Mouse (Mus musculus) mature B cell (primary cell): ENCODE results near the gene Slc8a1.

ENCODE experiments used
- in situ Hi-C: fragments of 300-500 bp; cut with MboI; formaldehyde crosslinking; loops from 2 replicates; pipeline ENCODE4 v1.14.3; 2019

Slc8a1 gene

GRCm38 (mm10) chr17:81738311-81738755 is at the start of gene Slc8a1:
Gene Slc8a1, minus strand, starts transcription at chr17:81738377.
- in situ Hi-C loops: no loop called here

- in situ Hi-C loops: no loop called here
Measured at GRCm38 (mm10) chr17:81787350-81787749, 49.2 kb upstream of the Slc8a1 start.

DNA sequence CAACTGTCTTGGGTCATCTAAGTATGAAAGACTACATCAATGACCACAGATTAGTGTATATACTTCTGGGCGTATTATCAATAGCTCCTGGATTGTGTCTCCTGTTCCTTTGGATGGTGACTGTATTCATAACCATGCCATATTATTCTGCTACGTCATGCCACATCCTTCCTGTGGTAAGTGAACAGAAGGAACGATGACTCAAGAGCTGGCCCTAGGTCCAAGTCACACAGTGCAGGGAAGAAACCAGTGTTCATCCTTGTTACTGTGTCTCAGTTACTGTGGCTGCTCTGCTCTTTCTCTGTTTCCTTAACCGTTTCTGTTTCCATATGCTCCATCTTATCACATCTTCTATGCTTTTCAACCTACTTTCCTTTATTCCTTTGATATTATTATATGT is 44.1 kb upstream of the Slc8a1 start:
- in situ Hi-C loops: no loop called here

DNA sequence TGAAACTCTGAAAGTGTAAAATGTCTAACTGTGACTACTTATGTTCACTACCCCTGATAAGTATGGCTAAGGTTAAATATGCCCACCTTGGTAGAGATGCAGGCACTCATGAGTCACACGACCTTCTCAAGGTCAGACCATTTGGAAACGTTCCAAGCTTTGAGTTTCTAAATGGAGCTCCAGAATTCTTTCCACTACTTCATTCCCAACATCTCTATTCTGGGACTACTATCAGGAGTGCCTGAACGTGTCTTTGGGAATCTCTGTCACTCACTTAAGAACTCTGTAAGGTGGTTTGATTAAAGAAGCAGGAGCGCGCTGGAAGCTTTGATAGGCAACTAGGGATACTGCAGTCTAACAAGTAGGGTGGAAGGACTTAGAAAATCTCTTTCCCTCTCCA is 43.3 kb upstream of the Slc8a1 start:
- in situ Hi-C loops: no loop called here

DNA sequence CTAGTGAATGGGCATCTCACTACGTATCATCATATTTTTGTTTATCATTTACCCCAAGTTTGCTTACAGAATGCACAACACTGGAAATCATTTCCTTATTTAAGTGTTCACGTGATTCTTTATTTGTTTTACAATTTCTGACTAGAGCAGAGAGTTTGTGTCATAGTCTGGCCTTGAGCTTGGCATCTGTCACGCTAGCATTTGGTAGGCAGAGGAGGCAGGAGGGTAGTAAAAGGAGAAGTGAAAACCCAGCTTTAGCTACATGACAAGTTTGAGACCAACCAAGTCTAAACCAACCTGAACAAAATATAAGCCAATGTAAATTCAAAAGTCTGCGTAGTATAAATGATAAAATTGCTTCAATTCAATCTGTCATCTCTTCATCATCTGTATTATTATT is 41.7 kb upstream of the Slc8a1 start:
- in situ Hi-C loops: no loop called here

DNA sequence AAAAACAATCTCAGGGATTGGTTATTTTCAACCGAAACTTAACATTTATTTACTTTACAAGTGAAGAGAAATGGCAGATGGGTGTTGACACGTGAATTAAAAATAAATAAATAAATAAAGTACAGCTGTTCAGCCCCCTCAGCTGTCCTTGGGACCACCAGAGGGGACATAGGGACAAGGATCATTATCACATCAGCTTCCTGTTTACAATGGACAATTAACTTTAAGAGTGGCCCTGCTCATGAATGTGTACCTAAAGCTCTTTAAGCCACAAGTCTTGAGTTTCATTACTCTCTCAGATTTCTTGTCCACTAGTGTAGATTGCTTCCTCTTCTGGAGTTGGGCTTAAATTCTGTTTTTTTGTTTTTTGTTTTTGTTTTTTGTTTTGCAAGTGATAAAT is 12.5 kb upstream of the Slc8a1 start:
- in situ Hi-C loops: no loop called here

- in situ Hi-C loops: no loop called here
Measured at GRCm38 (mm10) chr17:81743034-81743433, 4.9 kb upstream of the Slc8a1 start.

GRCm38 (mm10) chr17:81740576-81740975 is 2.4 kb upstream of the Slc8a1 start:
- in situ Hi-C loops: no loop called here

GRCm38 (mm10) chr17:81737779-81738178 is 398 bp downstream of the Slc8a1 start:
- in situ Hi-C loops: no loop called here

DNA sequence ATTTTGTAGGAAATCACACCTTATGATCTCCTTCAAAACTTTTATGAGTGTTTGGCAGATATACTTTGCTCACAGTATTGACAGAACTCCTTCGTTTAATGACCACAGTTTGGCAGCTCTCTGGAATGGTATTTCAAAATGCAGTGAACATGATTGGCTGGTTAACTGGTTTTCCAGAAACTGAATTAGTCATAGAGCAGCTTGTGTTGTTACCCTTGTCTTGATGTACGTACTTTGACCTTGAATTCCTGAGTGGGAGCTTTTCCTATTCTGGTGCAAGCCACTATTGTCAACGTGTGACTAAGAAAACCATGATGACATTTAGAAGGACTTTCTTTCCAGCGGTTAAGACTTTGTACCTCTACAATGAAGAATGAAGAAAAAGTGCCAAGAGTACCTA is 868 bp downstream of the Slc8a1 start:
- in situ Hi-C loops: no loop called here

DNA sequence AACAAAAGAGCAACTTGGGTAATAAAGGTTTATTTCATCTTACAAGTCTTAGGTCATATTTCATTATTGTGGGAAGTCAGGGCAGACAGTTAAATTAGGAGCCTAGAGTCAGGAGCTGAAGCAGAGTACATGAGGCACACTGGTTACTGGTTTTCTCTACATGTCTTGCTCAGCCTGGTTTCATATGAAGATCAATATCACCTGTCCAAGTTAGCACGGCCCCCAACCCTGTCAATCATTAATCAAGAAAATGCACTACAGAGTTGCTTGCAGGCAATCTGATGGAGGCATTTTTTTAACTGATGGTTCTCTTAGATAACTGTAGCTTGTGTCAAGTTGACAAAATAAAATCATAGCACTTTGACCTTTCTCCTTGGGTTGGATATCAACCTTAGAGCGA is 2.6 kb downstream of the Slc8a1 start:
- in situ Hi-C loops: no loop called here

DNA sequence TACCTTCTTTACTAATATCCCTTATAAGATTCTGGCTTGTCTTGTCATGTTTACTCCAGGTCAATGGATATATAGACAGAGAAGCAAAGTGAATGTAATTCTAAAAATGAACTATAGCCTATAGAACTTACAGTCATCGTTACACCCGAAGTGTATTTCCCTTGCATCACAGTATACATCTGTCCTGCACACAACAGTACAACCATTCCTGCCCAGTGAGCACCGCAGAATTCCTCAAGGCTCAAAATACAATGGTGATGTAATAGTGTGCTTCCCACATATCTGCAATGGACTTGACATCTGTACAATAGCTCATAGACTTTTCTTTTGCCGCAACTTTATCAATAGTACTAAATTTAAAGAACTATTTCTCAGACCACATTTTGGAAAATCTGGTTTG is 8.3 kb downstream of the Slc8a1 start:
- in situ Hi-C loops: no loop called here

- in situ Hi-C loops: no loop called here
Measured at GRCm38 (mm10) chr17:81712273-81712751, 25.9 kb downstream of the Slc8a1 start.

DNA sequence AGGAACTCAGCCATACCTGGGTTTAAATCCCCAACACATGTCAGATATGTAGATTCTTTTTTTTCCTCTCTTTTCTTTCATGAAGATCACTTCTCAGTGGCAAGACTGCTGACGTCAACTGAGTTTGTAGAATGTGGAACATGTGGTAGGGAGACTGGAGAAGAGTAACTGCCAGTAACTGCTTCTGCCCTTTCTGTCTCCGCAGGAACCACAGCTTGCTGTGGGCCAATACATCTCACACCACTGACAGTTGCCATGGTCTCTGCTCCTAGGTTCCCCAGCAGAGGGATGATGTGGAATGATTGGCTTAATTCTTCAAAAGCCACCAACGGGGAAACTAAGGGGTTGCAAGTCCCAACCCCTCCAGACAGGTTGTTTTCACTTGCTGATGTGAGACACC is 33.4 kb downstream of the Slc8a1 start:
- in situ Hi-C loops: no loop called here

- in situ Hi-C loops: no loop called here
Measured at GRCm38 (mm10) chr17:81703258-81703657, 34.9 kb downstream of the Slc8a1 start.

DNA sequence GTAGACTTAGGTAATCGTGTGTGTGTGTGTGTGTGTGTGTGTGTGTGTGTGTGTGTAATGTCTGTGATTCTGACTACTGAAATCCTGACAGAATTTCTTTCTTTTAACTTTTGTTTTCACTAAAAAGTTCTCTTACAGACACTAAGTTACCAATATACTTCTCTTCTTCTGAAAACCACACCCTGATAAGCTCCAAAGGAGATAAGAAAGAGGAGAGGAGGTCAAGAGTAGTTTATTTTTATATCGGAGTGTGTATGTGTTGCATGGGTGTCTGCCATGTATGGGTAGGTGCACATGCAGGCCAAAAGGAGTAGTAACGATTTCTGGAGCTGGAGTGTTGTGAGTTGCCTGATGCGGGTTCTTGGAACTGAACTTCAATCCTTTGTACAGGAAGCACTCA is 36.5 kb downstream of the Slc8a1 start:
- in situ Hi-C loops: no loop called here

- in situ Hi-C loops: no loop called here
Measured at GRCm38 (mm10) chr17:81698789-81699188, 39.4 kb downstream of the Slc8a1 start.

GRCm38 (mm10) chr17:81697695-81698094 is 40.5 kb downstream of the Slc8a1 start:
- in situ Hi-C loops: no loop called here

GRCm38 (mm10) chr17:81694977-81695376 is 43.2 kb downstream of the Slc8a1 start:
- in situ Hi-C loops: no loop called here

- in situ Hi-C loops: no loop called here
Measured at GRCm38 (mm10) chr17:81679616-81680015, 58.6 kb downstream of the Slc8a1 start.

- in situ Hi-C loops: no loop called here
Measured at GRCm38 (mm10) chr17:81677450-81677849, 60.7 kb downstream of the Slc8a1 start.

- in situ Hi-C loops: no loop called here
Measured at GRCm38 (mm10) chr17:81676203-81676602, 62.0 kb downstream of the Slc8a1 start.

DNA sequence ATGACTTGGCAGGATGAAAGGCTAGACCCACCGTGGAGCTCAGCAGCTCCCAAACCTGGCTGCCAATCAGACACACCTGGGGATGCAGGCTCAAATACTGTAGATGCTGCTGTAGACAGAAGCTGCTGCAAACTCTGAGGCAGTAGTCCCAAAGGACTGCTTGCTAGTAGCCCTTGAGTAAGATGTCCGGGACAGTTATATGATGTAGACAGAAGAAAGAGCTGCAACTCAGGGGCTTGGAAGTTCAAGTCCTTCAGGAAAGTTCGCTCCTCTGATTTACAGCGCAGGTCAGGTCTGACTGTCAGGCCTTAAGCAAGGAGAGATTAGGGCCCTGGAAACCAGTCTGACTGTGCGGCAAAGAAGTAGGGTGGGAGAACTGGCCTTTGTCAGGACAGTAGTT is 66.9 kb downstream of the Slc8a1 start:
- in situ Hi-C loops: no loop called here

- in situ Hi-C loops: no loop called here
Measured at GRCm38 (mm10) chr17:81669816-81670691, 68.1 kb downstream of the Slc8a1 start.
